Mouse (Mus musculus) forebrain, postnatal 0 days (tissue): ENCODE data around the gene Gck. TPM values are rescaled to one million over a fixed set of nuclear protein-coding genes. Genes with fewer than 3 reads are reported as not detected.

ENCODE experiments used
- ATAC-seq: fragments of 200-750 bp; cut with Nextera tagmentation; 2 replicates; pipeline ENCODE4 v1.8.0; 2017; ENCODE audit warnings: mild to moderate bottlenecking, moderate library complexity
- DNase-seq: peaks from one replicate; pipeline ENCODE4 v3.0.0-alpha.2; 2015
- H3K27ac ChIP-seq: fragments of 300-500 bp; sonication (generic); 2 replicates; pipeline ENCODE4 v1.5.1; 2014; ENCODE audit warnings: low read depth, mild to moderate bottlenecking, antibody characterized with exemption, low read length, moderate library complexity, mixed read lengths
- H3K27me3 ChIP-seq: fragments of 300-500 bp; sonication (generic); 2 replicates; pipeline ENCODE4 v1.6.1; 2014; ENCODE audit warnings: mild to moderate bottlenecking, low read length, mixed read lengths; ENCODE audit not compliant: insufficient read depth
- H3K36me3 ChIP-seq: fragments of 300-500 bp; sonication (generic); 2 replicates; pipeline ENCODE4 v1.6.1; 2014; ENCODE audit warnings: mild to moderate bottlenecking, moderate library complexity; ENCODE audit not compliant: insufficient read depth
- H3K4me1 ChIP-seq: fragments of 300-500 bp; sonication (generic); 2 replicates; pipeline ENCODE4 v1.6.1; 2014; ENCODE audit warnings: antibody characterized with exemption; ENCODE audit not compliant: insufficient read depth
- H3K4me2 ChIP-seq: fragments of 300-500 bp; sonication (generic); 2 replicates; pipeline ENCODE4 v1.6.1; 2014; ENCODE audit warnings: low read depth, mild to moderate bottlenecking, moderate library complexity
- H3K4me3 ChIP-seq: fragments of 300-500 bp; sonication (generic); 2 replicates; pipeline ENCODE4 v1.5.1; 2014; ENCODE audit warnings: low read depth, low read length, mixed read lengths
- H3K9ac ChIP-seq: fragments of 300-500 bp; sonication (generic); 2 replicates; pipeline ENCODE4 v1.6.1; 2014; ENCODE audit warnings: mild to moderate bottlenecking
- H3K9me3 ChIP-seq: fragments of 300-500 bp; sonication (generic); 2 replicates; pipeline ENCODE4 v1.6.1; 2016; ENCODE audit warnings: low read length
- CTCF ChIP-seq: sonication (generic); IDR thresholded peaks from 2 replicates; pipeline ENCODE4 v1.5.1; 2016; ENCODE audit warnings: antibody characterized with exemption, control low read depth, low read depth
- WGBS: fragments of 180-500 bp; shearing (Covaris S2); extraction: QIAGEN DNeasy Blood & Tissue Kit; methylation state at CpG from one replicate; pipeline ENCODE4 v1.1.7; 2014; 5-methylcytosine and 5-hydroxymethylcytosine counted together
- polyA plus RNA-seq: library from polyadenylated mRNA; unstranded; fragments of >200 nt; fragmentation: Nextera tagmentation; extraction: Ambion mirVana; gene quantifications from 2 replicates; pipeline ENCODE4 v1.2.1, GENCODE M21; 2015
- total RNA-seq: library from RNA; depleted of rRNA; stranded (reverse); fragments of >200 nt; gene quantifications from 2 replicates; pipeline ENCODE4 v1.2.3, GENCODE M21; 2014

Gene Gck
- total and polyA plus RNA-seq, 2 experiments from 2014 or later, result 7.1 to 12.9 TPM

GRCm38 (mm10) chr11:5920323-5920960, 29.4 kb downstream of the Gck start:
- Histone ChIP-seq H3K9me3 (no peaks in the 10 kb centered on the region), H3K4me1 (no peaks in the 10 kb centered on the region), H3K4me2 (no peak overlapping the region), H3K36me3 (no peaks in the 10 kb centered on the region), H3K9ac (no peak overlapping the region), H3K4me3 (no peak overlapping the region), H3K27me3 (no peaks in the 10 kb centered on the region), H3K27ac (no peak overlapping the region)
- DNase-seq, result no peak
- 51% methylated on average over 17 of the region's 17 CpGs for WGBS
- TF ChIP-seq CTCF, result no peak
- ATAC-seq, result no peak

- H3K4me3 ChIP-seq, result no peak overlapping the region
- TF ChIP-seq CTCF, result no peak
- H3K27me3 ChIP-seq, result no peaks in the 10 kb centered on the region
- DNase-seq (no peak), ATAC-seq (no peak)
- H3K9ac ChIP-seq, result no peak overlapping the region
- H3K36me3 ChIP-seq, result no peaks in the 10 kb centered on the region
- no peak overlapping the region for H3K4me2 ChIP-seq
- WGBS, result 93% methylated on average over 4 of the region's 4 CpGs
- H3K27ac ChIP-seq, result no peak overlapping the region
- H3K9me3 ChIP-seq, result no peaks in the 10 kb centered on the region
- no peaks in the 10 kb centered on the region for H3K4me1 ChIP-seq
These were observed 30.3 kb downstream of the Gck start for GRCm38 (mm10) chr11:5919606-5920005.

- Histone ChIP-seq H3K4me3 (no peak overlapping the region), H3K4me2 (no peak overlapping the region), H3K9ac (no peak overlapping the region), H3K4me1 (no peaks in the 10 kb centered on the region), H3K36me3 (no peaks in the 10 kb centered on the region), H3K9me3 (no peaks in the 10 kb centered on the region), H3K27me3 (no peaks in the 10 kb centered on the region), H3K27ac (no peak overlapping the region)
- TF ChIP-seq CTCF, result no peak
- DNase-seq (no peak), ATAC-seq (no peak)
- WGBS, result 69% methylated on average over 2 of the region's 2 CpGs
These were observed 31.8 kb downstream of the Gck start for GRCm38 (mm10) chr11:5918111-5918510.

GRCm38 (mm10) chr11:5916178-5916548, 33.7 kb downstream of the Gck start:
- ATAC-seq, result no peak
- Histone ChIP-seq H3K27me3 (no peaks in the 10 kb centered on the region), H3K4me3 (no peak overlapping the region), H3K9ac (no peak overlapping the region), H3K36me3 (no peaks in the 10 kb centered on the region), H3K9me3 (no peaks in the 10 kb centered on the region), H3K4me1 (no peaks in the 10 kb centered on the region), H3K4me2 (no peak overlapping the region), H3K27ac (no peak overlapping the region)
- TF ChIP-seq CTCF, result no peak
- no peak for DNase-seq
- 65% methylated on average over 8 of the region's 8 CpGs for WGBS

- no peak for TF ChIP-seq CTCF
- H3K27ac ChIP-seq, result no peak overlapping the region
- H3K9me3 ChIP-seq, result no peaks in the 10 kb centered on the region
- H3K27me3 ChIP-seq, result no peaks in the 10 kb centered on the region
- no peak overlapping the region for H3K4me2 ChIP-seq
- ATAC-seq (no peak), DNase-seq (no peak)
- H3K4me3 ChIP-seq, result no peak overlapping the region
- no peaks in the 10 kb centered on the region for H3K4me1 ChIP-seq
- no peaks in the 10 kb centered on the region for H3K36me3 ChIP-seq
- no peak overlapping the region for H3K9ac ChIP-seq
- WGBS, result 71% methylated on average over 5 of the region's 5 CpGs
These were observed 34.3 kb downstream of the Gck start for GRCm38 (mm10) chr11:5915429-5916177.

GRCm38 (mm10) chr11:5914940-5915339, 34.9 kb downstream of the Gck start:
- no peak overlapping the region for H3K9ac ChIP-seq
- H3K27ac ChIP-seq, result no peak overlapping the region
- no peaks in the 10 kb centered on the region for H3K4me1 ChIP-seq
- no peak overlapping the region for H3K4me3 ChIP-seq
- ATAC-seq (no peak), DNase-seq (no peak)
- no peak overlapping the region for H3K4me2 ChIP-seq
- H3K36me3 ChIP-seq, result no peaks in the 10 kb centered on the region
- TF ChIP-seq CTCF, result no peak
- 61% methylated on average over 5 of the region's 5 CpGs for WGBS
- H3K9me3 ChIP-seq, result no peaks in the 10 kb centered on the region
- no peaks in the 10 kb centered on the region for H3K27me3 ChIP-seq

GRCm38 (mm10) chr11:5913936-5914335, 35.9 kb downstream of the Gck start:
- WGBS, result 85% methylated on average over 4 of the region's 4 CpGs
- Histone ChIP-seq H3K9ac (no peak overlapping the region), H3K4me2 (no peak overlapping the region), H3K27me3 (no peaks in the 10 kb centered on the region), H3K36me3 (no peaks in the 10 kb centered on the region), H3K27ac (no peak overlapping the region), H3K9me3 (no peaks in the 10 kb centered on the region), H3K4me3 (no peak overlapping the region), H3K4me1 (no peaks in the 10 kb centered on the region)
- no peak for DNase-seq
- TF ChIP-seq CTCF, result no peak
- 0 out of 2 replicates have a peak, but pooled peaks have one; percentile 16 for ATAC-seq
